Mouse (Mus musculus): ENCODE results near the gene E2f8. TPM values are rescaled to one million over a fixed set of nuclear protein-coding genes. Genes with fewer than 3 reads are reported as not detected.

E2f8 gene
- polyA plus RNA-seq, 1 experiment, result 0.28 TPM

DNA sequence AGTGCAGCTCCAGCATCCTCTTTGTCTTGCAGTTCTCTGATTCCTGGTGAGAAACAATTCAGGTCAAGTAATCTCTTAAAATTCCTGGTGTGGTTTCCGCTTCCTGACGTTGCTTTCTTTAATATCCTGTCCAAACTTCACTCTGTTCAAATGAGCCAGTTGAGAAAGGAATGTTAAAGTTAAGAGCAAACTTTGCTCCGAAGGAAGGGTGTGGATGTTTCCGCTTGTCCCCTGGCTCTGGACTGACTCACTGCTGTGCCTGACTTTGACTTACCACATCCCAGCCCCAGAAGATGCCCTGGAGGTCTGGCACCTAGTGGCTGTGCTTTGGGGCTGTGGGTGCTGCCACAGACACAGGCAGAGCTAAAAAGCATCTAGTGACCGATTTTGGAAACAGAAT is 36.1 kb upstream of the E2f8 start:
- WGBS, result 26% methylated on average over 5 of the region's 5 CpGs
- no peak for TF ChIP-seq POLR2A (IDR thresholded peaks at IDR 0.05; ENCODE audit: low read depth, low read length)
- no peak for TF ChIP-seq CTCF (conservative IDR thresholded peaks at IDR 0.05; ENCODE audit: insufficient read depth, insufficient read length, low read depth, low read length)
- H3K27ac ChIP-seq (ENCODE audit: insufficient read depth, low read depth, low read length), result no peak overlapping the region
- H3K4me3 ChIP-seq (ENCODE audit: insufficient read depth, low read depth, low read length), result no peak overlapping the region
- no peaks in the 10 kb centered on the region for H3K36me3 ChIP-seq (ENCODE audit: control insufficient read depth, insufficient read depth, low read length)
- no peak for DNase-seq
- no peaks in the 10 kb centered on the region for H3K4me1 ChIP-seq (ENCODE audit: control insufficient read depth, insufficient read depth, low read length)
- no peaks in the 10 kb centered on the region for H3K27me3 ChIP-seq (replicated peaks; ENCODE audit: control insufficient read depth, insufficient read depth, low read length)

DNA sequence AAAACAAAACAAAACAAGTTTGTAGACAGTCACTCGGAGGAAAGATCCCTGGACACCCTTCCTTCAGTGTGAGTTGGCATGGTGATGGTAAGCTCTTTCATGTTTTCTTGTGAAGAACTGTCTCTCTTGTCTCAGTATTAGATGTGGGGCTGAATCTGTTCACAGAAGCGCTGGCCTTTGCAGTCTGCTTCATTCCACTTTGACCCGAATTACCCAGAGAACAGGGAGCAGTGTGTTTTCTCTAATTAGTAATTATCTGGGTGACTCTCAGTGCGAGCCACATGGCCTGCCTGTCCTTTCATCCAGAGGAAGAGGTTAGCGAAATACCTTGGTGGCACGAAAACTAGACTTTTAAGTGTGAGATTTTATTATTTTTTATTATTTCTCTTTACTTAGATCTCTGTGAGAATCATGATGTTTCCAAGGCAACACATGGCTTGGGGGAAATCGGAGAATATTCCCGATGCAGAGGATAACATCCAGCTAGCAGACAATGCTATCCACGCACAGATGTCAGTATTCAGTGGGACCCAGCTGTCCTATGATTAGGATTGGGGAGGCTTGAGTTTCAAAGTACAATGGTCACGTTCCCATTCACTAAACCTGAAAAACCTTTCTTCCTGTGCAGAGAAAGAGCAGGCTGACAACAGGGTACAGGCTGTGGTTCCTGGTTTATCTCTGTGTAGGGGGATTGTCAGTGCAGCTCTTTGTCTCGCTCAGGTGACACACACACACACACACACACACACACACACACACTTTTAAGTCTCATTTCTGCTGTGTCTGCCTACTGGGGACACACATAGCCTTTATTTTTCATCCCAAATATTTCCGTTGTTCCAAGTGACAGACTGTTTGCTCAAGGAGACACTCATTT is 33.5 kb upstream of the E2f8 start:
- 70% methylated on average over 12 of the region's 12 CpGs for WGBS
- Histone ChIP-seq H3K27me3 (replicated peaks; ENCODE audit: control insufficient read depth, insufficient read depth, low read length) (no peaks in the 10 kb centered on the region), H3K4me1 (ENCODE audit: control insufficient read depth, insufficient read depth, low read length) (no peaks in the 10 kb centered on the region), H3K27ac (ENCODE audit: insufficient read depth, low read depth, low read length) (no peak overlapping the region), H3K36me3 (ENCODE audit: control insufficient read depth, insufficient read depth, low read length) (no peaks in the 10 kb centered on the region), H3K4me3 (ENCODE audit: insufficient read depth, low read depth, low read length) (no peak overlapping the region)
- no peak for DNase-seq
- TF ChIP-seq CTCF (conservative IDR thresholded peaks at IDR 0.05; ENCODE audit: insufficient read depth, insufficient read length, low read depth, low read length), result no peak
- TF ChIP-seq POLR2A (IDR thresholded peaks at IDR 0.05; ENCODE audit: low read depth, low read length), result no peak

DNA sequence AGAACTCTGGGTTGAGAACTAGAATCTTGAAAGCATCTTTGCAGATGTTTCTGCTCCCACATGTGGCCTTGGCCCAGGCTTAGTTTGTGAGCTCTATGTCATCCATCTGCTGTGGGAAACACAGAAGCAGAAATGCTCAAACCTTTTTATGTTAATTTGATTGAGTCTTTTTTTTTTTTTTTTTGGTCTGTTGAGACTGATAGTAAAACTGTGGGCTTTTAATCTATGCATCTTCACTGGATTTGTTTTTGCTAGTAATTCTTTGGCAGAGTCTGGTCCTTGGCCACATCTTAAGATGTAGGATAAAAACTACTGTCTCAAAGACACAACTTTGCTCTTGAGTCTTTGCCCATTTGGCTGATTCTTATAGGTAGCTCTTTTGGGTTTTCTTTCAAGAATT is 29.8 kb upstream of the E2f8 start:
- no peaks in the 10 kb centered on the region for H3K4me1 ChIP-seq (ENCODE audit: control insufficient read depth, insufficient read depth, low read length)
- DNase-seq, result no peak
- no peak overlapping the region for H3K27ac ChIP-seq (ENCODE audit: insufficient read depth, low read depth, low read length)
- no peak overlapping the region for H3K4me3 ChIP-seq (ENCODE audit: insufficient read depth, low read depth, low read length)
- H3K27me3 ChIP-seq (replicated peaks; ENCODE audit: control insufficient read depth, insufficient read depth, low read length), result no peaks in the 10 kb centered on the region
- H3K36me3 ChIP-seq (ENCODE audit: control insufficient read depth, insufficient read depth, low read length), result no peaks in the 10 kb centered on the region
- TF ChIP-seq POLR2A (IDR thresholded peaks at IDR 0.05; ENCODE audit: low read depth, low read length), result no peak
- TF ChIP-seq CTCF (conservative IDR thresholded peaks at IDR 0.05; ENCODE audit: insufficient read depth, insufficient read length, low read depth, low read length), result no peak

DNA sequence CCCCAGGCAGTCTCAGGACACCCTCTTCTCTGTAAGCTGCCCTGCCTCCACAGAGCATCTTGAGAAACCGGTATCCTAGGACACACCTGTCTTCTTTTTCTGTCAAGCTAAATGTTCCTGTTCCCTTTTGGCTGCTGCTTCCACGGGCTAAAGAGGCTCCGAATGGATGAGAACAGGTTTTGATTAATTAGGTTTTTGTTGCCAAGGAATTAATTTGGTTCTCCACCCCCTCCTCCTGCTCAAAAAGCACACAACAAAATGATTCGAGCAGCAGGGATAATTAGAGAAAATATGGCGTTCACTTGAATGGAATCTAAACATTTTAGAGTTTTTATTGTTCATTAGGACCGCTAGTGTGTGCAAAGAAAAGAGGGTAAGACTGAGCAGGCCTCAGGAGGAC is 28.9 kb upstream of the E2f8 start:
- no peak overlapping the region for H3K27ac ChIP-seq (ENCODE audit: insufficient read depth, low read depth, low read length)
- no peak overlapping the region for H3K4me3 ChIP-seq (ENCODE audit: insufficient read depth, low read depth, low read length)
- TF ChIP-seq POLR2A (IDR thresholded peaks at IDR 0.05; ENCODE audit: low read depth, low read length) (no peak), CTCF (conservative IDR thresholded peaks at IDR 0.05; ENCODE audit: insufficient read depth, insufficient read length, low read depth, low read length) (no peak)
- DNase-seq, result no peak
- 76% methylated on average over 6 of the region's 6 CpGs for WGBS
- no peaks in the 10 kb centered on the region for H3K36me3 ChIP-seq (ENCODE audit: control insufficient read depth, insufficient read depth, low read length)
- H3K27me3 ChIP-seq (replicated peaks; ENCODE audit: control insufficient read depth, insufficient read depth, low read length), result no peaks in the 10 kb centered on the region
- H3K4me1 ChIP-seq (ENCODE audit: control insufficient read depth, insufficient read depth, low read length), result no peaks in the 10 kb centered on the region

DNA sequence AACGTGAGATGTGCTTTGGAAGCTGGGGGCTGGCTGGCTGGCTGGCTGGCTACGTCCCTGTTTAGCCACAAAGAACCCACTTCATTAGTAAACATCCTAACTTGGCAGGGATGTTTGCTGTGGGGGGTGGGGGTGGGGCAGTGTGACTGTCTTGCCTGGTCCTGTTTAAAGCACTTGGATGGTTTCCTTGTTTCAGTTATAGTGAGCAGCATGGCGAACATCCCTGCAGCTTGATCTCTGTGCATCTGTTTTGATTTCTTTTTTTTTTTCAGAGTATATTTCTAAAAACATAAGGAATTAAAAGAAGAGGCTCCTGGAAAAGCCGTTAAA is 27.9 kb upstream of the E2f8 start:
- Histone ChIP-seq H3K27ac (ENCODE audit: insufficient read depth, low read depth, low read length) (no peak overlapping the region), H3K36me3 (ENCODE audit: control insufficient read depth, insufficient read depth, low read length) (no peaks in the 10 kb centered on the region), H3K4me1 (ENCODE audit: control insufficient read depth, insufficient read depth, low read length) (no peaks in the 10 kb centered on the region), H3K27me3 (replicated peaks; ENCODE audit: control insufficient read depth, insufficient read depth, low read length) (no peaks in the 10 kb centered on the region), H3K4me3 (ENCODE audit: insufficient read depth, low read depth, low read length) (no peak overlapping the region)
- no peak for TF ChIP-seq POLR2A (IDR thresholded peaks at IDR 0.05; ENCODE audit: low read depth, low read length)
- TF ChIP-seq CTCF (conservative IDR thresholded peaks at IDR 0.05; ENCODE audit: insufficient read depth, insufficient read length, low read depth, low read length), result no peak
- no peak for DNase-seq
- WGBS, result 63% methylated on average over 4 of the region's 4 CpGs

DNA sequence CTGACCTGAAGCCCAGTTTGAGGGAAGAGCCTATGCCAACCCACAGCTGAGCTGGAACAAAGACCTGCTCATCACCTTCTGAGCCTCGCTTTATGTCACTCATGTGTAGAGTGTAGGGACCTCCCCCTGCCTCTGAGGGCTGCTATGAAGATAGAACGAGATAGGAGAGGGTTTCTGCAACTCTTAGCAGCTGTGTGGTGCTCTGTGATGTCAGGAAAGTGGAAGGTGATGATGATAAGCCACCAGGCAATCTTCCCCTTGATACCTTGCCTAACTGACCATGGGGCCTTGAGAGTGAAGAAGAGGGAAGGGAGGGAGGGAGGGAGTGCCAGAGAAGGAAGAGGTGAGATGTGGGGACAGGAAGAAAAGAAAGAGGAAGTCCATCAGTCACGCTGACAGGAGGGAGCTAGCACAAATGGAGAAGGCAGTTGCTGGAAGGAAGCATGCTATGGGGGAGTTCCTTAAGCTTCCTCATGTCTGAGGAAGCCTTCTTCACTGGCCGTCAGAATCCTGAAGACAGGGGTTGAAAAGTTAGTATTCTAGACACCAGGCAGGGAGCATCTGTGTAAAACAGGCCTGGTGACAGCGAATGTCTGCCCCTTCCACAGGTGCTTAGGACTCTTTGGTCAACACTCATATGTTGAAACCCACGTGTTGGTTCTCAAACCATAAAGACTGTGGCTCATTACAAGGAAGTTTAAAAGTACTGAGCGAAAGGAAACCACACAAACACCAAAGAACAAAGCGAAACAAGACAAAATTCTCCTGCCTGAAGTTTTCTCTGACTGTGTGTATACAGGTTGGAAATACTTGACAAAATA is 27.3 kb upstream of the E2f8 start, which contains the start of gene Nav2:
Gene Nav2 (plus strand): TSS at position 196 of the 821 bp plus-strand sequence.
- H3K4me1 ChIP-seq (ENCODE audit: control insufficient read depth, insufficient read depth, low read length), result no peaks in the 10 kb centered on the region
- no peaks in the 10 kb centered on the region for H3K27me3 ChIP-seq (replicated peaks; ENCODE audit: control insufficient read depth, insufficient read depth, low read length)
- no peaks in the 10 kb centered on the region for H3K36me3 ChIP-seq (ENCODE audit: control insufficient read depth, insufficient read depth, low read length)
- 67% methylated on average over 8 of the region's 8 CpGs for WGBS
- no peak within 1 kb of the TSS for H3K27ac ChIP-seq (ENCODE audit: insufficient read depth, low read depth, low read length)
- no peak within 1 kb of the TSS for H3K4me3 ChIP-seq (ENCODE audit: insufficient read depth, low read depth, low read length)
- TF ChIP-seq CTCF (conservative IDR thresholded peaks at IDR 0.05; ENCODE audit: insufficient read depth, insufficient read length, low read depth, low read length), result no peak
- no peak for TF ChIP-seq POLR2A (IDR thresholded peaks at IDR 0.05; ENCODE audit: low read depth, low read length)
- DNase-seq, result no peak

DNA sequence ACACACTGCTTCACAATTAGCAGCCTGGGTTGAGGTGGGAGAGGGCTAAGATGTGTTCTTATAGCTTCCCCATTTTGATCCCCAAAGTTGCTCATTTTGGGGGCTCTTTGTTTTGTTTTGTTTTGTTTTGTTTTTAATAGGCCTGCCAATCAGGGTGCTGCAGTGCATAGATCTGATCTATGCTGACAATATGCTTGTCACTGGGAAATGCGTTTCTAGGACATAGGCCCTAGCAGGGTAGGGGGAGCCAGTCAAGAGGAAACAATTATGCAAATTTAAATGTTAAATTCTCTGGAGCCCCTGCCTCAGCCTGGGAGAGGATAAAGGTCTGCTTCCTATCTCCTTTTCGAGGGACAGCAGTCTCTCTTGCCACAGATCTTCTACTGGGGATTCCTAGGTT is 21.1 kb upstream of the E2f8 start:
- Histone ChIP-seq H3K36me3 (ENCODE audit: control insufficient read depth, insufficient read depth, low read length) (no peaks in the 10 kb centered on the region), H3K4me3 (ENCODE audit: insufficient read depth, low read depth, low read length) (no peak overlapping the region), H3K4me1 (ENCODE audit: control insufficient read depth, insufficient read depth, low read length) (no peaks in the 10 kb centered on the region), H3K27ac (ENCODE audit: insufficient read depth, low read depth, low read length) (no peak overlapping the region), H3K27me3 (replicated peaks; ENCODE audit: control insufficient read depth, insufficient read depth, low read length) (no peaks in the 10 kb centered on the region)
- TF ChIP-seq POLR2A (IDR thresholded peaks at IDR 0.05; ENCODE audit: low read depth, low read length), result no peak
- TF ChIP-seq CTCF (conservative IDR thresholded peaks at IDR 0.05; ENCODE audit: insufficient read depth, insufficient read length, low read depth, low read length), result no peak
- no peak for DNase-seq
- 65% methylated on average over 2 of the region's 2 CpGs for WGBS
